Mouse (Mus musculus) CH12.LX (cell line): ENCODE results near the gene Slc39a8. TPM values are rescaled to one million over a fixed set of nuclear protein-coding genes. Genes with fewer than 3 reads are reported as not detected.

ENCODE experiments used
- DNase-seq: peaks from one replicate; pipeline ENCODE4 v3.0.0-alpha.2; 2013; ENCODE audit errors: extremely low read depth
- H3K27ac ChIP-seq: 2 replicates; pipeline ENCODE4 v1.5.1; 2012; ENCODE audit warnings: low read depth, mild to moderate bottlenecking, control low read depth, moderate library complexity; ENCODE audit not compliant: insufficient read depth
- H3K27me3 ChIP-seq: replicated peaks from 2 replicates; pipeline ENCODE3; 2012; ENCODE audit warnings: inconsistent platforms
- H3K36me3 ChIP-seq, 2 experiments: replicated peaks in 1 of 2; 2 replicates each; pipeline versions ENCODE3 to v1.6.1; 2012; ENCODE audit warnings: inconsistent platforms in 1 of 2, low read length in 1 of 2, mild to moderate bottlenecking in 1 of 2, mixed read lengths in 1 of 2, moderate library complexity in 1 of 2; ENCODE audit not compliant: control insufficient read depth in 1 of 2, insufficient read depth in 1 of 2
- H3K4me1 ChIP-seq, 2 experiments: 2 replicates each; pipeline ENCODE4 v1.6.1; 2012; ENCODE audit warnings: inconsistent platforms in 1 of 2, moderate library complexity in 1 of 2; ENCODE audit not compliant: insufficient read depth in 2 of 2, control insufficient read depth in 1 of 2
- H3K4me2 ChIP-seq: 2 replicates; pipeline ENCODE4 v1.6.1; 2012; ENCODE audit warnings: low read depth, mild to moderate bottlenecking, control low read depth; ENCODE audit not compliant: poor library complexity, insufficient read depth, severe bottlenecking
- H3K4me3 ChIP-seq, 3 experiments: fragments of 150-350 bp in 1 of 3; sonication (generic) in 1 of 3; replicated peaks in 1 of 3; 2 replicates each; pipeline versions ENCODE3 to v1.5.1; 2011 to 2012; ENCODE audit warnings: low read depth in 2 of 3, low read length in 2 of 3, mild to moderate bottlenecking in 2 of 3, moderate library complexity in 2 of 3, control low read depth in 1 of 3, improper control_type of control experiment in 1 of 3, inconsistent platforms in 1 of 3, mixed read lengths in 1 of 3; ENCODE audit not compliant: poor library complexity in 1 of 3
- H3K79me2 ChIP-seq: replicated peaks from 2 replicates; pipeline ENCODE4 v1.6.1; 2012; ENCODE audit warnings: mild to moderate bottlenecking, moderate library complexity; ENCODE audit not compliant: control insufficient read depth, poor library complexity, insufficient read depth, severe bottlenecking; ENCODE audit errors: extremely low read depth
- H3K9ac ChIP-seq: 2 replicates; pipeline ENCODE4 v1.6.1; 2012; ENCODE audit warnings: low read depth, mild to moderate bottlenecking, control low read depth, moderate library complexity; ENCODE audit not compliant: insufficient read depth
- H3K9me3 ChIP-seq: replicated peaks from 2 replicates; pipeline ENCODE3; 2012; ENCODE audit warnings: low read length, inconsistent platforms, mixed read lengths
- BHLHE40 ChIP-seq: IDR thresholded peaks from 2 replicates; pipeline ENCODE4 v1.6.1; 2011; ENCODE audit warnings: mild to moderate bottlenecking, low read depth, low read length, improper control_type of control experiment
- CHD1 ChIP-seq: IDR thresholded peaks from 2 replicates; pipeline ENCODE4 v1.6.1; 2012; ENCODE audit warnings: low read depth, low read length, improper control_type of control experiment, inconsistent platforms
- CHD2 ChIP-seq: IDR thresholded peaks from 2 replicates; pipeline ENCODE4 v1.6.1; 2011; ENCODE audit warnings: low read length, improper control_type of control experiment
- EP300 ChIP-seq: IDR thresholded peaks from 2 replicates; pipeline ENCODE4 v1.6.1; 2011; ENCODE audit warnings: low read length, improper control_type of control experiment
- ETS1 ChIP-seq: conservative IDR thresholded peaks from 2 replicates; pipeline ENCODE4 v1.6.1; 2012; ENCODE audit warnings: low read depth, mild to moderate bottlenecking, inconsistent platforms, low read length, improper control_type of control experiment, moderate library complexity
- GABPA ChIP-seq: IDR thresholded peaks from 2 replicates; pipeline ENCODE4 v1.6.1; 2012; ENCODE audit warnings: low read depth, low read length, improper control_type of control experiment, inconsistent platforms; ENCODE audit not compliant: insufficient replicate concordance
- HCFC1 ChIP-seq: IDR thresholded peaks from 2 replicates; pipeline ENCODE4 v1.6.1; 2012; ENCODE audit warnings: low read depth, mild to moderate bottlenecking, inconsistent platforms, low read length, improper control_type of control experiment
- IRF4 ChIP-seq: IDR thresholded peaks from 2 replicates; pipeline ENCODE4 v1.6.1; 2014; ENCODE audit warnings: low read depth, mild to moderate bottlenecking, inconsistent platforms, low read length, improper control_type of control experiment
- MAX ChIP-seq: IDR thresholded peaks from 2 replicates; pipeline ENCODE4 v1.6.1; 2011; ENCODE audit warnings: low read length, improper control_type of control experiment
- MXI1 ChIP-seq: IDR thresholded peaks from 2 replicates; pipeline ENCODE4 v1.6.1; 2011; ENCODE audit warnings: mild to moderate bottlenecking, low read depth, low read length, improper control_type of control experiment
- NRF1 ChIP-seq: IDR thresholded peaks from 2 replicates; pipeline ENCODE4 v1.6.1; 2014; ENCODE audit warnings: low read depth, mild to moderate bottlenecking, inconsistent platforms, low read length, improper control_type of control experiment, moderate library complexity
- PAX5 ChIP-seq: IDR thresholded peaks from 2 replicates; pipeline ENCODE4 v1.6.1; 2012; ENCODE audit warnings: low read length, inconsistent platforms, mixed read lengths
- SIN3A ChIP-seq: IDR thresholded peaks from 2 replicates; pipeline ENCODE4 v1.6.1; 2012; ENCODE audit warnings: low read length, improper control_type of control experiment, inconsistent platforms
- USF1 ChIP-seq: IDR thresholded peaks from 2 replicates; pipeline ENCODE4 v1.6.1; 2014; ENCODE audit warnings: low read depth, mild to moderate bottlenecking, inconsistent platforms, low read length, improper control_type of control experiment
- USF2 ChIP-seq: conservative IDR thresholded peaks from 2 replicates; pipeline ENCODE4 v1.6.1; 2011; ENCODE audit warnings: low read depth, low read length, improper control_type of control experiment
- ZMIZ1 ChIP-seq: IDR thresholded peaks from 2 replicates; pipeline ENCODE4 v1.6.1; 2012; ENCODE audit warnings: low read depth, mild to moderate bottlenecking, inconsistent platforms, low read length, improper control_type of control experiment
- dilution Hi-C: fragments of 300-500 bp; cut with MboI; formaldehyde crosslinking; loops from 2 replicates; pipeline ENCODE4 v1.14.3; 2020; ENCODE audit warnings: low sequenced_read_pairs; ENCODE audit not compliant: extremely low pct_unique_long_range_greater_than_20kb, extremely low pct_ligation_motif_present
- in situ Hi-C: fragments of 300-500 bp; cut with MboI; formaldehyde crosslinking; loops from 3 replicates; pipeline ENCODE4 v1.14.3; 2019; ENCODE audit warnings: low sequenced_read_pairs, low pct_ligation_motif_present, low pct_unique_long_range_greater_than_20kb, mixed read lengths
- polyA plus RNA-seq: library from polyadenylated mRNA; unstranded; fragments of >175 nt; gene quantifications from 2 replicates; pipeline ENCODE4 v1.2.1, GENCODE M21; 2012; ENCODE audit warnings: low read depth; ENCODE audit not compliant: insufficient read length
- total RNA-seq, 2 experiments: library from RNA; depleted of rRNA; stranded (reverse); fragments of 300-350 nt in 1 of 2; fragments of >200 nt in 1 of 2; gene quantifications; 2 replicates each; pipeline ENCODE4 v1.2.3; 2012 to 2014

Slc39a8 gene
- total and polyA plus RNA-seq, 3 experiments: 0.30 to 1.2 (median 0.64) TPM

GRCm38 (mm10) chr3:135872325-135872724, 47.2 kb downstream of the Slc39a8 start:
- in situ Hi-C loops (no loop called here), dilution Hi-C loops (no loop called here)
- H3K27ac ChIP-seq: no peak overlapping the region
- TF ChIP-seq USF1 (peak; percentile 53), ETS1 (no peak), USF2 (peak; percentile 62), BHLHE40 (peak; percentile 58)
- no peaks in the 10 kb centered on the region for H3K36me3 ChIP-seq
- no peak overlapping the region for H3K4me2 ChIP-seq
- no peak for DNase-seq
- H3K9ac ChIP-seq: no peak overlapping the region
- no peaks in the 10 kb centered on the region for H3K27me3 ChIP-seq
- no peaks in the 10 kb centered on the region for H3K9me3 ChIP-seq
- no peak overlapping the region for H3K4me3 ChIP-seq
- no peaks in the 10 kb centered on the region for H3K79me2 ChIP-seq
- no peaks in the 10 kb centered on the region for H3K4me1 ChIP-seq

GRCm38 (mm10) chr3:135873596-135873995, 48.5 kb downstream of the Slc39a8 start:
- Histone ChIP-seq H3K79me2 (no peaks in the 10 kb centered on the region), H3K9ac (no peak overlapping the region), H3K36me3 (no peaks in the 10 kb centered on the region), H3K9me3 (no peaks in the 10 kb centered on the region), H3K4me1 (no peaks in the 10 kb centered on the region), H3K27ac (no peak overlapping the region), H3K4me3 (no peak overlapping the region), H3K27me3 (no peaks in the 10 kb centered on the region), H3K4me2 (no peak overlapping the region)
- dilution Hi-C loops (no loop called here), in situ Hi-C loops (no loop called here)
- TF ChIP-seq CHD2 (no peak), USF2 (no peak), USF1 (no peak)
- no peak for DNase-seq

GRCm38 (mm10) chr3:135878048-135878447, 53.0 kb downstream of the Slc39a8 start:
- Histone ChIP-seq H3K36me3 (no peaks in the 10 kb centered on the region), H3K27ac (no peak overlapping the region), H3K9ac (no peak overlapping the region), H3K9me3 (no peaks in the 10 kb centered on the region), H3K4me1 (no peaks in the 10 kb centered on the region), H3K4me3 (no peak overlapping the region), H3K27me3 (no peaks in the 10 kb centered on the region), H3K79me2 (no peaks in the 10 kb centered on the region), H3K4me2 (no peak overlapping the region)
- no peak for DNase-seq
- in situ Hi-C loops (loop anchor here (25.0 kb wide), 2 partner anchors 1009 to 1534 kb away; no protein-coding TSS in a partner anchor), dilution Hi-C loops (no loop called here)
- TF ChIP-seq MAX (no peak), HCFC1 (no peak), IRF4 (no peak), ZMIZ1 (no peak), GABPA (no peak), MXI1 (no peak), EP300 (no peak), BHLHE40 (no peak), CHD1 (no peak), USF1 (no peak), USF2 (no peak), ETS1 (no peak), SIN3A (no peak), NRF1 (no peak), PAX5 (no peak)
